Mouse (Mus musculus) lung, adult 2 months (tissue): ENCODE measurements around the gene Lingo4. TPM values are rescaled to one million over a fixed set of nuclear protein-coding genes. Genes with fewer than 3 reads are reported as not detected.
A peak's percentile ranks its signal among the peaks of the same experiment; 100 is the strongest.

Experiments used
- DNase-seq: peaks from one replicate; pipeline ENCODE4 v3.0.0; 2022
- H3K4me1 ChIP-seq: fragments of 200-500 bp; 2 replicates; pipeline ENCODE4 v1.6.1; 2011; ENCODE audit warnings: low read length; ENCODE audit not compliant: control insufficient read depth, insufficient read depth
- H3K4me3 ChIP-seq: fragments of 200-500 bp; replicated peaks from 2 replicates; pipeline ENCODE3; 2011; ENCODE audit warnings: low read depth, mild to moderate bottlenecking, control low read depth, low read length; ENCODE audit errors: extremely low read depth
- CTCF ChIP-seq: fragments of 200-500 bp; IDR thresholded peaks from 2 replicates; pipeline ENCODE4 v1.5.1; 2011; ENCODE audit warnings: mild to moderate bottlenecking, low read length, control low read depth; ENCODE audit not compliant: insufficient read depth
- POLR2A ChIP-seq: fragments of 200-500 bp; IDR thresholded peaks from 2 replicates; pipeline ENCODE4 v1.6.1; 2011; ENCODE audit warnings: low read depth, mild to moderate bottlenecking, control low read depth, low read length, borderline replicate concordance; ENCODE audit errors: extremely low read depth
- WGBS: fragments of 180-500 bp; shearing (Covaris S2); methylation state at CpG from one replicate; pipeline ENCODE4 v1.1.7; 2018; 5-methylcytosine and 5-hydroxymethylcytosine counted together
- polyA plus RNA-seq: library from polyadenylated mRNA; depleted of rRNA; stranded (reverse); fragments of >200 nt; gene quantifications from 2 replicates; pipeline ENCODE4 v1.2.3, GENCODE M21; 2012

Gene Lingo4
- polyA plus RNA-seq, 1 experiment: 0.12 TPM

DNA sequence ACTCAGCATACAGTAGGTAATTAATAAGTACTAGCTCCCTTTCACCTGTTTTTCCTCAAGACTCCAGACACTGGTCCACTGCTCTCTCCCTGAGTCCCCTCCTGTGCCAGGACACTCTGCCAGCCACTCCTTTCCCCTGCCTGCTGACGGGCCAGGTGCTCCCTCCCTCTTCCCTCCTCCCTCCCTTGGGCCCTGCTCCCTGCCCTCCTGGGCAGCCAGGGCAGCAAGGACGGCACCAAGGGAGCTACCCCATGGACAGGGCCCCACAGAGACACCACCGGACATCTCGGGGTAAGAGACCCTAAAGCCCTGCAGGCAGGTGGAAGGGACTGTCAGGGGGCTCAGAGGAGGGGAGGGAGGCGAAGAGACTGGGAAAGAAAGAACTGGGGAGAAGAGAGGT is 25.7 kb upstream of the Lingo4 start, which contains the start of gene Rorc:
Gene Rorc (plus strand): TSS at position 154 of the 400 bp plus-strand sequence.
- 30% methylated on average over 5 of the region's 5 CpGs for WGBS
- TF ChIP-seq CTCF (no peak), POLR2A (peak; percentile 37; the same call in 1 of the 2 replicates)
- peak; percentile 57 for DNase-seq
- Histone ChIP-seq H3K4me1 (peaks cover 6% of the 10 kb centered on the region; the same call in 1 of the 2 replicates), H3K4me3 (peak within 1 kb of the TSS; percentile 61)

DNA sequence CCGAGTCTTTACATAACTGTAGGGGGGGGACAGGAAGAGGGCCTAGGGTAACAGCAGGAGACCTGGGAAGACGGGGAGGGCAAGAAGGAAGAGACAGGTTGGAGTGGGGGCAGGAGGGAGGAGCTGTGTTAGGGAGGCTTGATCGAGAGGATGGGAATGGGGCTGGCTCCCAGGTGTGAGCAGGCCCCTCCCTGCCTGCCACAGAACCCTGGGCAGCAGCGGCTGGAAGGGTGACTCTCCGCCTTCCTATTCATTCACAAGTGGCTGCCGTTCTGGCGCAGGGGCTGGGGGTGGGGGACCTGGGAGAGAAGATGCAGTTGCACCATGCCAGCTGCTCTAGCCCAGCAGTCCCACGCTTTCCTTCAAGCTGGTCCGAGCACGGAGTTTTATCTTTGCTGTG is 25.2 kb upstream of the Lingo4 start:
- H3K4me3 ChIP-seq: peak overlapping the region; percentile 61
- WGBS: 9% methylated on average over 10 of the region's 10 CpGs
- DNase-seq: no peak
- peaks cover 6% of the 10 kb centered on the region; the same call in 1 of the 2 replicates for H3K4me1 ChIP-seq
- TF ChIP-seq POLR2A (no peak), CTCF (no peak)

DNA sequence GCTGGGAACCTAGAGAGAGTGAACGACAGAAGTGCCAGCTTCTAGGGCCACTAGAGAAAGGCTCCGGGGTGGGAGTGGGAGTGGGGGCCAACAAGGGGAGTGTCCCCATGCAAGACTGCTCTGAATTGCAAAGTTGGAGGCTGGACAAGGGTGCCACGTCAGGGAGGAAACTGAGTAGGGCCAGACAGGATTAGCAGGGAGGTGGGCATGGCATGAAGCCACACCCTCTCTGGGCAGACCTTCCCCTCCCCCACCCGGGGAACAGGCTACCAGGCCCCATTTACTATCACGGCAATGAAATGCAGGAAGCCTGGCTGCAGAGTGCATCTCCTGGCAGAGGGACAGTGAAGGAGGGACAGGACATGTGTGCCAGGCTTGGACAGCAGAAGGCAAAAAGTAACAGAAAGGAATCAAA is 24.7 kb upstream of the Lingo4 start:
- no peak for DNase-seq
- no peak overlapping the region for H3K4me3 ChIP-seq
- whole genome bisulfite sequencing: 5% methylated on average over 5 of the region's 5 CpGs

DNA sequence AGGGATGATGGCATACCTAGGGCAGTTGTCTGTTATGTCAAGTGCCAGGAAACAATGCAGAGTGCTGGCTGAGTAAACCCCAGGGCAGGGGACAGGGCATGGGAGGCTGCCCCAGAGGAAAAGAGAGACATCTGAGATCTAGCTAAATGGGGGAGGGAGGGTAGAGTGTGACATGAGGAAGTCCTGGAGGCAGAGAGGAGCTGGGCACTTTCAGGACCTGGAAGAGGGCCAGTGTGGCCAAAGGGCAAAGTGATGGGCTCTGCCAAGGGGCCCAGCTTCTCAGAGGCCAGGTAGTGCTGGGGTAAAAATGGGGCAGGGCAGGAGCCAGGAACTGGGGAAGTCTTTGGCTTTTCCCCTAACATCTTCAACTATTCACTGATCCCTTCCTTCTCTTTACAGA is 23.7 kb upstream of the Lingo4 start:
- Histone ChIP-seq H3K4me1 (peaks cover 6% of the 10 kb centered on the region; the same call in 1 of the 2 replicates), H3K4me3 (no peak overlapping the region)
- DNase-seq: no peak
- TF ChIP-seq CTCF (no peak), POLR2A (no peak)

More for the DNA sequence above, 24.7 kb upstream of the Lingo4 start:
- H3K4me1 ChIP-seq: peaks cover 6% of the 10 kb centered on the region; the same call in 1 of the 2 replicates
- TF ChIP-seq CTCF: no peak
- no peak for TF ChIP-seq POLR2A

DNA sequence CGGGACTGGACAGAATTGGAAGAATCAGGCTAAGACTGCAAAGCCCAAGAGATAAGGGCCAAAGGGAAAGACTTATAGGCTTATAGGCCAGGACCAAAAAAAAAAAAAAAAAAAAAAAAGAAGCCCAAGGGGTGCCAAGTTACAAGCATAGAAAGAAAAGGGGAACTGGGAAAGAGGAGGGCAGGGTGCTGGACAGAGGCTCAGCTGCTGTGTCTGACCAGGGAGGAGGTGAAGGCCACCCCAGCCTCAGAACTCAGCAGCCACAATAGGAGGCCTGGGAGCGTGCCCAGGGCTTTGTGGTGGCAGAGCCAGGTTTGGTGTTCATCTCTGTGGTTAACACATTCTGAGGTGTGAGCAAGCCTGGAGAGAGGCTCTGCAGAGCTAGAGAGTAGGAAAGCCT is 23.2 kb upstream of the Lingo4 start:
- no peak for DNase-seq
- Histone ChIP-seq H3K4me1 (peaks cover 6% of the 10 kb centered on the region; the same call in 1 of the 2 replicates), H3K4me3 (no peak overlapping the region)
- 62% methylated on average over 2 of the region's 2 CpGs for WGBS
- TF ChIP-seq POLR2A (no peak), CTCF (no peak)

DNA sequence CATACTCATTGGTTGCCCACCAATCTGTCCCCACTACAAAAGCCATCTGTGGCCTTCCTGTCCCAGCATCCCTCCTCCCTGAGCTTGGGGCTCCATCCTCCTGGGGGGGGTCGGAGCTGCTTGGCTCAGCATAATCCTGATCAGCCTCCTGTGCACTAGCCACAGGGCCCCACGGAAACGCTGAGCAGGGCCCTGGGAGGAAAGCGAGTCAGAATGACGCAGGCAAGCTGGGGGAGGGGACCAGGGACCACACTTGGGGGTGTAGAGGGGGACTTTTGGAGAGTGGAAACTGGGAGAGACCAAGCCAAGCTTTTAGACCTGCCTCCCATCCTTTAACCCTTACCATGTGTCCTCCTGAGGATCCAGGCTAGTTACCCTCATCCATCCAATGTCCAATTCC is 22.5 kb upstream of the Lingo4 start:
- 49% methylated on average over 5 of the region's 5 CpGs for WGBS
- H3K4me3 ChIP-seq: no peak overlapping the region
- DNase-seq: no peak
- H3K4me1 ChIP-seq: peaks cover 6% of the 10 kb centered on the region; the same call in 1 of the 2 replicates
- TF ChIP-seq POLR2A (no peak), CTCF (no peak)

DNA sequence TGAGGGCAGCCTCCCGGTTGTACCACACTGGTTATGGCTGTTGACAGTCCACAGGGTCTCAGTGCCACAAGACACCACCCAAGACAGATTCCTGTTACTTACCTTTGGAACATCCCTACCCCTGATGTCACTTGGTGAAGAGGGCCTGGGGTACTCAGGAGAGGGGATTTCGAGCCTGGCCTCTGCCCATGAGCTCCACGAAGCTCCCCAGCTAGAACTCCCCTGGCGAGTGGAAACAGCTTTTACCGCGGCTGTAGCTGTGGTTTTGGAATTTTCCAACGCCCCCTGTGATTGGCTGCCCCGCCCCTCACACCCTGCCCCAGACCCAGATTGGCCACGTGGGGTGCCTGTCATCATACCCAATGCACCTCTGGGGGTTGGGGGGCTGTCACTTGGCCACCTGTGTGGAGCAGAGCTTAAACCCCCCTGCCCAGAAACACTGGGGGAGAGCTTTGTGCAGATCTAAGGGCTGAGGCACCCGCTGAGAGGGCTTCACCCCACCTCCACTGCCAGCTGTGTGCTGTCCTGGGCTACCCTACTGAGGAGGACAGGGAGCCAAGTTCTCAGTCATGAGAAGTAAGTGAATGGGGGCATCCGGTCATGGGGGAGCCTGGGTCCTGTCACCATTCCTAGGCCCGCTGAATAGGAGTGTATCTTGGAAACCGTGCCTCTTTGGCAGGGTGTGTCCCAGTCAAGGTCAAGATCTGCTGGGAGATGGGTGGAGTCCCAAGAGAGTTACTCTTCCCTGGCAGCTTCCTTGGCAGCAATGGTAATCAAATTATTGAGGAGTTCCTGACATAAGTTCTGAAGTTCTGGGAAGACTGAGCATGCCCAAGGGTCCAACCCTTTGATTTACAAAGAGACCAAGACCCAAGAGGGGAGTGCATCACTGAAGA is 21.0 kb upstream of the Lingo4 start:
- Histone ChIP-seq H3K4me3 (no peak overlapping the region), H3K4me1 (no peaks in the 10 kb centered on the region)
- no peak for TF ChIP-seq CTCF
- no peak for TF ChIP-seq POLR2A
- no peak for DNase-seq
- WGBS: 24% methylated on average over 13 of the region's 13 CpGs

DNA sequence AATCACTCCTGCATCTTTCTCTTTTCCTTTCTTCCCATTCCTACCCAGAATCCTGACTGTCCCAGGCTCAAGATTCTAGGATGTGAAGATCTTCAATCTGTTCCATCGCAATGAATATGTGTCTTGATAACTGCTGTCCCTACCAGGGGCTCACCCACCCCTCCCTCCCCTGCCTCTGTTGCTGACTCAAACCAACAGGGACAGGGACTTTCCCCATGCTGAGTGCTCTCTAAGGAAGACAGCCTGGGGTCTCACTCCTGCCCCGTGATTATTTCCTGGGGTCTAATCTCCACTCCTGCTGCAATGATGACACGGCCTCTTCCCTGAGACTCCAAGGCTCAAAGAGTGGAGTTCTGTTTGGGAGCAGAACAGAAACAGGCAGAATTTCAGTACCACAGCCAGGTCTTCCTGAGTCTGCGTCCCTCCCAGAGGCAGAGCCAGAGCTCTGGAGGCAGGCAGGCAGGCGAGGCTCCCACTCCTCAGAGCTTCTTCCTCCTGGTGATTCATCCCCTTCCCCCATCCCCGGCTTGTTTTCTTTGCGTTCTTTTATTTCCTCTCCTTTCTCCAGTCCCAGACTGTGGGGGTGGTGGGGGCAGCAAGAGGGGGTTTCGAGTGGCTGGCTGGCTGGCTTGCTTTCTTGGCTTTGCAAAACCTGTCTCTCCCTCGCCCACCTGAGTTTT is 18.3 kb upstream of the Lingo4 start:
- no peak for DNase-seq
- no peaks in the 10 kb centered on the region for H3K4me1 ChIP-seq
- 34% methylated on average over 9 of the region's 9 CpGs for WGBS
- H3K4me3 ChIP-seq: no peak overlapping the region
- TF ChIP-seq POLR2A (no peak), CTCF (no peak)

DNA sequence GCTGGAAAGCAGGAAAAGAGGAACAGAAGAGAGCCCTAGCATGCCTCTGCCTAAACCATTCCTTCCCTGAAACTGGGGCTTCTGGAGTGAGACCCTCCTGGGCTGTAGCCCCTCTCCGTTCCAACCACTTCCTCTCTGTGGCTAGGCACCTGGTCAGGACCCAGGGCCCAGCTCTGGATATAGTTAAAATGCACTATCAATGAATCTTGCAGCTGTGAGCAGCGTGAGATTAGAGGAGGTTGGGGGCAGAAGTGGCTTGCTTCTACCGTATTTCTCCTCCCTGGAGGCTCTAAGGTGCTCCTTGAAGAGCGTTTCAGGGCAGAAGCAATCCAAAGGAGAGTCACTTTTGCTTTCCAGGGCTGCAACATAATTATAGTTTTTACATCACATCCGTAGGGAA is 16.0 kb upstream of the Lingo4 start:
- H3K4me3 ChIP-seq: no peak overlapping the region
- no peak for DNase-seq
- no peak for TF ChIP-seq POLR2A
- no peak for TF ChIP-seq CTCF
- H3K4me1 ChIP-seq: no peaks in the 10 kb centered on the region
- WGBS: 59% methylated on average over 5 of the region's 5 CpGs
